Mouse (Mus musculus): Measurements from ENCODE around the gene Nol9. TPM values are rescaled to one million over a fixed set of nuclear protein-coding genes. Genes with fewer than 3 reads are reported as not detected.

Gene Nol9
- polyA plus RNA-seq, 1 experiment from 2014 or later, result 30.8 TPM

Other genes starting within 250 kb of the Nol9 start
- gene Camta1, start 177.4 kb upstream of the Nol9 start, polyA plus RNA-seq (2015; fragmentation: Nextera tagmentation; extraction: Ambion mirVana), result 63.7 and 67.1 TPM in 2 replicates
- 55.2 and 67.3 TPM in 2 replicates for gene Dnajc11, start 105.6 kb upstream of the Nol9 start, polyA plus RNA-seq (2015; fragmentation: Nextera tagmentation; extraction: Ambion mirVana)
- gene Thap3, start 50.3 kb upstream of the Nol9 start, polyA plus RNA-seq (2015; fragmentation: Nextera tagmentation; extraction: Ambion mirVana), result 39.4 and 39.7 TPM in 2 replicates
- gene Phf13, start 43.1 kb upstream of the Nol9 start, polyA plus RNA-seq (2015; fragmentation: Nextera tagmentation; extraction: Ambion mirVana), result 22.1 and 23.4 TPM in 2 replicates
- gene Klhl21, start 30.5 kb upstream of the Nol9 start, polyA plus RNA-seq (2015; fragmentation: Nextera tagmentation; extraction: Ambion mirVana), result 13.5 and 14.0 TPM in 2 replicates
- gene Zbtb48, start 11.7 kb upstream of the Nol9 start, polyA plus RNA-seq (2015; fragmentation: Nextera tagmentation; extraction: Ambion mirVana), result 16.8 and 17.6 TPM in 2 replicates
- gene Tas1r1, start 753 bp upstream of the Nol9 start, polyA plus RNA-seq (2015; fragmentation: Nextera tagmentation; extraction: Ambion mirVana), result 0.28 and 0.31 TPM in 2 replicates
- gene Plekhg5, start 33.2 kb downstream of the Nol9 start, polyA plus RNA-seq (2015; fragmentation: Nextera tagmentation; extraction: Ambion mirVana), result 11.9 and 13.2 TPM in 2 replicates
- gene Tnfrsf25, start 76.6 kb downstream of the Nol9 start, polyA plus RNA-seq (2015; fragmentation: Nextera tagmentation; extraction: Ambion mirVana), result 0.84 and 1.4 TPM in 2 replicates
- gene Espn, start 113.0 kb downstream of the Nol9 start, polyA plus RNA-seq (2015; fragmentation: Nextera tagmentation; extraction: Ambion mirVana), result 15.9 and 19.2 TPM in 2 replicates
- 0.43 and 0.44 TPM in 2 replicates for gene Hes2, start 119.5 kb downstream of the Nol9 start, polyA plus RNA-seq (2015; fragmentation: Nextera tagmentation; extraction: Ambion mirVana)
- gene Acot7, start 138.8 kb downstream of the Nol9 start, polyA plus RNA-seq (2015; fragmentation: Nextera tagmentation; extraction: Ambion mirVana), result 60.0 and 63.1 TPM in 2 replicates
- 12.9 and 13.5 TPM in 2 replicates for gene Gpr153, start 234.9 kb downstream of the Nol9 start, polyA plus RNA-seq (2015; fragmentation: Nextera tagmentation; extraction: Ambion mirVana)